Mouse (Mus musculus) neural tube, embryonic 11.5 days (tissue): ENCODE measurements around the gene Cyp4f16. TPM values are rescaled to one million over a fixed set of nuclear protein-coding genes. Genes with fewer than 3 reads are reported as not detected.
"Not testable (repeated sequence)": the region's sequence is repeated elsewhere in the genome, so short reads cannot be mapped to it uniquely, and the experiment has no call there.

Source experiments
- ATAC-seq: fragments of 200-750 bp; cut with Nextera tagmentation; 2 replicates; pipeline ENCODE4 v1.8.0; 2017; ENCODE audit warnings: moderate number of reproducible peaks, mild to moderate bottlenecking, moderate TSS enrichment, moderate library complexity; ENCODE audit not compliant: insufficient read depth, low FRiP score, low TSS enrichment
- DNase-seq: peaks from one replicate; pipeline ENCODE4 v3.0.0-alpha.2; 2015; ENCODE audit warnings: low spot score
- H3K27ac ChIP-seq: fragments of 300-500 bp; sonication (generic); 2 replicates; pipeline ENCODE4 v1.5.1; 2014; ENCODE audit warnings: low read depth, mild to moderate bottlenecking, low read length
- H3K27me3 ChIP-seq: fragments of 300-500 bp; sonication (generic); 2 replicates; pipeline ENCODE4 v1.6.1; 2014; ENCODE audit warnings: mild to moderate bottlenecking, low read length, mixed read lengths; ENCODE audit not compliant: control insufficient read depth, insufficient read depth
- H3K36me3 ChIP-seq: fragments of 300-500 bp; sonication (generic); 2 replicates; pipeline ENCODE4 v1.6.1; 2014; ENCODE audit warnings: mild to moderate bottlenecking, low read length, moderate library complexity, mixed read lengths; ENCODE audit not compliant: control insufficient read depth, insufficient read depth
- H3K4me1 ChIP-seq: fragments of 300-500 bp; sonication (generic); 2 replicates; pipeline ENCODE4 v1.6.1; 2014; ENCODE audit warnings: low read length, mixed read lengths; ENCODE audit not compliant: control insufficient read depth, insufficient read depth
- H3K4me2 ChIP-seq: fragments of 300-500 bp; sonication (generic); 2 replicates; pipeline ENCODE4 v1.6.1; 2014; ENCODE audit warnings: low read depth, mild to moderate bottlenecking, moderate library complexity
- H3K4me3 ChIP-seq: fragments of 300-500 bp; sonication (generic); 2 replicates; pipeline ENCODE4 v1.5.1; 2014; ENCODE audit warnings: low read depth, low read length
- H3K9ac ChIP-seq: fragments of 300-500 bp; sonication (generic); 2 replicates; pipeline ENCODE4 v1.6.1; 2014; ENCODE audit warnings: mild to moderate bottlenecking, low read length
- H3K9me3 ChIP-seq: fragments of 300-500 bp; sonication (generic); 2 replicates; pipeline ENCODE4 v1.6.1; 2016; ENCODE audit warnings: low read length; ENCODE audit not compliant: control insufficient read depth
- WGBS: fragments of 180-500 bp; shearing (Covaris S2); extraction: QIAGEN DNeasy Blood & Tissue Kit; methylation state at CpG from one replicate; pipeline ENCODE4 v1.1.7; 2014; 5-methylcytosine and 5-hydroxymethylcytosine counted together
- polyA plus RNA-seq: library from polyadenylated mRNA; unstranded; fragments of >200 nt; fragmentation: Nextera tagmentation; extraction: Ambion mirVana; gene quantifications from 2 replicates; pipeline ENCODE4 v1.2.1, GENCODE M21; 2014

Cyp4f16 gene
- polyA plus RNA-seq, 1 experiment from 2014 or later: 12.1 TPM

DNA sequence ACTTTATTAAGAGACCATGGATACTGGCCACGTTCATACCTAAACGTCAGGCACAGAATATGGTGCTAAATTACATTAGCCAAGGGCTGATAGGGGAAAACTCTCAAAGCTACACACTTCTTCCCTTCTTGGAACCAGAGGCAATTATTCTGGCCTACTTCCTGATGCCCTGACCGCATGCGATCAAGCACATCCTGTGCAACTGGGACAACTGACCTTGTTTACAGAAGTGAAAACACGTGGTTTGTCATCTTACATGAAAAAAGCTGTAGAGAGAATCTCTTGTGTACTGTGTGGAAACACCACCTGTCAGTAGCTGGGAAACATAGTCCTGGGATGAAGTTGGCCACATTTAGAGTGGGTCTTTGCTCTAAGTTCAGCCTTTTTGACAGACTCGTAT, 2.3 kb upstream of the Cyp4f16 start:
- H3K36me3 ChIP-seq: no peaks in the 10 kb centered on the region
- H3K4me2 ChIP-seq: no peak overlapping the region
- no peaks in the 10 kb centered on the region for H3K27me3 ChIP-seq
- H3K9me3 ChIP-seq: no peaks in the 10 kb centered on the region
- H3K9ac ChIP-seq: no peak overlapping the region
- H3K27ac ChIP-seq: no peak overlapping the region
- H3K4me1 ChIP-seq: no peaks in the 10 kb centered on the region
- no peak for ATAC-seq
- H3K4me3 ChIP-seq: no peak overlapping the region
- DNase-seq: no peak
- WGBS: 87% methylated on average over 6 of the region's 6 CpGs

DNA sequence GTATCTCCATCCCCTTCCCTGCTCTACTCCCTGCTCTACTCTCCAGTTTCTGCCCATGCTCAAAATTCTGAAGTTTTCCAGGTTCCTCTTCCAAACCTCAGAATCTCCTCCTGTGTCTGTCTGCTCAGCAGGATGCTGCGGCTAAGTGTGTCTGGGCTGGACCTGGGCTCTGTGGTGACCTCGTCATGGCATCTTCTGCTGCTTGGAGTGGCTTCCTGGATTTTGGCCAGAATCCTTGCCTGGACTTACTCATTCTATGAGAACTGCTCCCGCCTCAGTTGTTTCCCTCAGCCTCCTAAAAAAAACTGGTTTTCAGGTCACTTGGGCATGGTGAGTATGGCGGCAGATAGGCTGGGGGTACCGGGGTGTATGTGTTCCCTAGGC, 501 bp downstream of the Cyp4f16 start:
- 64% methylated on average over 5 of the region's 5 CpGs for WGBS
- H3K27ac ChIP-seq: no peak overlapping the region

DNA sequence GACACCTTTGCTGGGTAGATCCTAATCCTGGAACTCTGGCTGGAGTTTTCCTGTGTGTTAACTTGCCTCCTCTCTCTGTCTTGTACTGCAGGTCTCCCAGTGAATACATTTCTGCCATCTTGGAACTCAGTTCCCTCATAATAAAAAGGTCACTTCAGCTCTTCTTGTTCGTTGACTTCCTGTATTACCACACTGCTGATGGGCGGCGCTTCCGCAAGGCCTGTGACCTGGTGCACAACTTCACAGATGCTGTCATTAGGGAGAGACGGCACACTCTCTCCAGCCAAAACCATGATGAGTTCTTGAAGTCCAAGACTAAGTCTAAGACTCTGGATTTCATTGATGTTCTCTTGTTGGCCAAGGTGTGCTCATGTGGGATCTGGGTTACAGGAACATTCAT, 8.4 kb downstream of the Cyp4f16 start:
- not testable (repeated sequence) for H3K4me2 ChIP-seq, H3K4me1 ChIP-seq, H3K9me3 ChIP-seq, H3K27ac ChIP-seq, H3K9ac ChIP-seq, H3K36me3 ChIP-seq, H3K4me3 ChIP-seq, ATAC-seq, DNase-seq, H3K27me3 ChIP-seq
- WGBS: 91% methylated on average over 5 of the region's 5 CpGs

More for the DNA sequence above, 501 bp downstream of the Cyp4f16 start:
- H3K9me3 ChIP-seq: no peaks in the 10 kb centered on the region
- H3K9ac ChIP-seq: peak overlapping the region; percentile 41; the same call in 1 of the 2 replicates
- ATAC-seq: no peak
- peak overlapping the region; percentile 31; the same call in 1 of the 2 replicates for H3K4me3 ChIP-seq
- H3K27me3 ChIP-seq: no peaks in the 10 kb centered on the region
- peak overlapping the region; percentile 42 for H3K4me2 ChIP-seq
- no peaks in the 10 kb centered on the region for H3K4me1 ChIP-seq
- DNase-seq: no peak
- H3K36me3 ChIP-seq: no peaks in the 10 kb centered on the region

DNA sequence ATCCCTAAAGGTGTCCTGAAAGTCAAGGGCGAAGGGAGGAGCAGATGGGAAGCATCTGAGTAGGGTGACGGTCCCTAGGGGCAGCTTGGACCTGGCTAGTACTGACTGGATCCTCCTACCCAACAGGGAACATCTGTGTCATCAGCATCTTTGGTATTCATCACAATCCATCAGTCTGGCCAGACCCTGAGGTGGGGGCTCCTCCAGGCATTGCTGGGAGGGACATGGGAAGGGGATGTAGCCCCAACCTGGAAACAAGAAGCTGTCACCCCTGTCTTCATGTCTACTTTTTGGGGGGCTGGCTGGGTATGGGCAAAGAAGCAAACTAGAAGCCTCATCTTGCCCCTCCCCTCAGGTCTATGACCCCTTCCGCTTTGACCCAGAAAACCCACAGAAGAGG, 14.0 kb downstream of the Cyp4f16 start:
- Histone ChIP-seq H3K4me2 (peak overlapping the region; percentile 48), H3K9ac (peak overlapping the region; percentile 49; the same call in 1 of the 2 replicates)
- not testable (repeated sequence) for H3K36me3 ChIP-seq, H3K27me3 ChIP-seq, H3K4me1 ChIP-seq, H3K27ac ChIP-seq, H3K9me3 ChIP-seq, H3K4me3 ChIP-seq, DNase-seq, ATAC-seq
- 81% methylated on average over 3 of the region's 3 CpGs for WGBS

DNA sequence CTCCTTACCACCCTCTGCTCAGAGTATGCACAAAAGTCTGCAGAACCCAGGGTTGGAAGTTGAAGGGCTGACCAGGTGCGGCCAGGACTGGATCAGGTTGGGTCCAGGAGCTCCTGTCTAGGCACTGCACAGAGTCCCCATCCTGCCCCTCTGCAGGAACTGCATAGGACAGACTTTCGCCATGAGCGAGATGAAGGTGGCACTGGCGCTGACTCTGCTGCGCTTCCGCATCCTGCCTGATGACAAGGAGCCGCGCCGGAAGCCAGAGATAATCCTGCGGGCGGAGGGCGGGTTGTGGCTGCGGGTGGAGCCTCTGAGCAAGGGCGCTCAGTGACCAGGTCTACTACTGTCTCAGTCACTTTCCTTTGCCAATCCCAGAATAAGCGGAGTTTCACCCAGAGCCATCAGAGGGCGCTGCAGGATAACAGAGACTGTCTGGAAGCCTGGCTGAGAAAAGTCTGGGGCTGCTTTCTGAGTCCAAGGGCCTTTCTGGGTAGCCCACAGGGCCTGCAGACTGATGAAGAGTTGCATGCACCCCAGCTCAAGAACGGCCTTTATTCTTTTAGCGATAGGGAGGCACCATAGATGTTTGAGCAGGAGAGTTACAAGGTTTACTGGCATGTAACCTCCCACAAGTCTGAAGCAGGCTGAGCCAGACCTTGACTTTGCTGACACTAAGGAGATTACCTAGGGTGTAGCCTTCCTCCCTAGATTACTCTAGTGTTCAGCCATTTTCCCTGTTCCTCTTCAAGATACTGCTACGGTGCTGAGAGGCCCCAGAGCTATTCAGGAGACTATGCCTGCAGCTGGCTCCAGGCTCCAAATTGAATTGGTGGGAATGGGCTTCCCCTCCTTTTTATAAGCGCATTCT, 14.8 kb downstream of the Cyp4f16 start:
- ATAC-seq (peak; percentile 74), DNase-seq (peak; percentile 88)
- no peak overlapping the region for H3K27ac ChIP-seq
- 17% methylated on average over 20 of the region's 20 CpGs for whole genome bisulfite sequencing
- no peaks in the 10 kb centered on the region for H3K4me1 ChIP-seq
- no peaks in the 10 kb centered on the region for H3K27me3 ChIP-seq
- no peaks in the 10 kb centered on the region for H3K9me3 ChIP-seq
- H3K4me2 ChIP-seq: peak overlapping the region; percentile 48
- peak overlapping the region; percentile 49; the same call in 1 of the 2 replicates for H3K9ac ChIP-seq
- peak overlapping the region; percentile 19 for H3K4me3 ChIP-seq
- no peaks in the 10 kb centered on the region for H3K36me3 ChIP-seq

DNA sequence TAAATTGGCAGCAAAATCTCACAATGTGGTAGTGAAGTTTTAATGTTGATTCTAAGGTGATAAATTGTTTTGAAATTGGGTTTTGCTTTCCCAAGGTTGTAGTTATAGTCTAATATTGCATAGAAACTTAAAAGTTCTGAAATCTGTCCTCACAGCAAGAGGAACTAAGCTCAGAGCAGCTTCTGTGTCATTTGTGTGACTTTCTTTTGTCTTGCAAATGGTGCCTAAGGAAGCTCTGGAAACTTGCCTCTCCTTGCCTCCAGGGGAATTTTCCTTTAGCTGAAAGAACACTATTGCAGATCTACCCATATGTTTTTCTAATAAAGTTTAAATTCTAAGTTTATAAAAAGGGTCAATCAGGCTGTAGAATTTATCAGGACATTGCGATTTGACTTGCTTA, 16.7 kb downstream of the Cyp4f16 start:
- not testable (repeated sequence) for H3K27me3 ChIP-seq, H3K27ac ChIP-seq, DNase-seq, ATAC-seq, H3K4me2 ChIP-seq, H3K36me3 ChIP-seq, H3K4me3 ChIP-seq, H3K9me3 ChIP-seq, H3K9ac ChIP-seq, H3K4me1 ChIP-seq
- WGBS: 44% methylated on average over 1 of the region's 1 CpGs

DNA sequence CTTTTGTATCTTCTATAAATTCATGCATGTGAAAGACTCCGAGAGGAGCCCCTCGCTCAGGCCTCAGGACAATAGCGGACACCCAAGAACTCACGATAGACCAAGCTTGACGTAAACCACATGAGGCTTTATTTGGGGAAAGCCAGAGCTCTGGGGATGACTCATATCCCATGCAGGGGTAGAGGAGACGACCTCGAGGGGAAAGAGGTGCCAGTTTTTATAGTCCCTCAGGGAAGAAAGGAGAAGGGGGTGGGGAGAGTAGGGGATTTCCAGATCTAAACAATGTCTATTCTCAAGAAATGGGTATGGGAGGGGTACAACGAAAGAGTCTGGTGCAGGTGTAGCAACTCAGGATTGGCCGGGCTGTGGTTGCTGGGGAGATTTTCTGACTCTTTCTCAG, 18.0 kb downstream of the Cyp4f16 start:
- ATAC-seq, H3K36me3 ChIP-seq, H3K4me3 ChIP-seq, H3K4me2 ChIP-seq, H3K4me1 ChIP-seq, H3K27me3 ChIP-seq, H3K9ac ChIP-seq, DNase-seq, H3K9me3 ChIP-seq, H3K27ac ChIP-seq: not testable (repeated sequence)
- WGBS: 82% methylated on average over 9 of the region's 9 CpGs

DNA sequence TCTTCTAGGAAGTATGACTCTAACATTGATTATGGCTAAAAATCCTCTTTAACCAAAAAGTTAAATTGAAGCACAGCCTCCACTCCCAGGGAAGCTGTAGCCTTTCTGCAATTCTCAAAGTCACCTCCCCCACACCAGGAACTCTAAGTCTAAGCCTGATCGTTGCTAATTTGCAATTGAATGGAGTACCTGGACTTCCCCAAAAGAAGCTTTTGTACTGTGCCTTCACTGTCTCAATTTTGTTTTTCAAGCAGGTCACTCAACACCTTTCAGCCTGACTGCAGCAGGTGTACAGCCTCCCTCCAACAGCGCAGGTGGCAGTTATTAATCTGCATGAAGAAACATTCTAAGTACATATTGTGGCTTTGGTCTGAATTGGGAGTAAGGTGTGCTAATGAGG, 26.9 kb downstream of the Cyp4f16 start:
- H3K4me2 ChIP-seq, H3K9ac ChIP-seq, H3K4me1 ChIP-seq, H3K9me3 ChIP-seq, DNase-seq, H3K27me3 ChIP-seq, ATAC-seq, H3K36me3 ChIP-seq, H3K27ac ChIP-seq, H3K4me3 ChIP-seq: not testable (repeated sequence)
- WGBS: 79% methylated on average over 2 of the region's 2 CpGs

DNA sequence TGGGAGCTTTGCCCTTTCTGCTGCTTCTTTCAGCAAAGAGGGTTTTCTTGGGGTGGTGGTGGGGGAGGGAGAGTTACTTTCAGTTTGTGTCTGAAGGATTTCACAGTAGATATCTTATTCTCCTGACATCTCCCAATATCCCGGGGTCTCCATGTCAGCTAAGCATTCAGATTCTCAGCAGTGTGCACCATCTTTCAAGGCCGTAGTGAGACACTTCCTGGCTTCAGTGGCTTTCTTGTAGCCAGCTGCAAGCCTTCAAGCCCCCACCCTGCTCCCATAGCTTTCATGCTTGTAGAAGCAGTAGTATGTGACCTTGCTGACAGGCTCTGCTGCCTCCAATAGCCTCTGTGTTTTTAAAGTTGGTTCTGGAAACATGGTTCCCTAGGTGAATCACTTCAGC, 36.9 kb downstream of the Cyp4f16 start:
- not testable (repeated sequence) for H3K9ac ChIP-seq, H3K27ac ChIP-seq, H3K4me1 ChIP-seq, H3K4me3 ChIP-seq, H3K36me3 ChIP-seq, H3K9me3 ChIP-seq, ATAC-seq, H3K4me2 ChIP-seq, DNase-seq, H3K27me3 ChIP-seq
- 74% methylated on average over 2 of the region's 2 CpGs for WGBS
